Mouse (Mus musculus) thymus, adult 2 months (tissue): ENCODE data around the gene Mon2.

ENCODE experiments used
- CTCF ChIP-seq: fragments of 200-500 bp; IDR thresholded peaks from 2 replicates; pipeline ENCODE4 v1.5.1; 2012; ENCODE audit warnings: mild to moderate bottlenecking, control low read depth, low read length, moderate library complexity, borderline replicate concordance; ENCODE audit not compliant: control insufficient read depth, poor library complexity, insufficient read depth; ENCODE audit errors: extremely low read depth
- POLR2A ChIP-seq: fragments of 200-500 bp; IDR thresholded peaks from 2 replicates; pipeline ENCODE4 v1.6.1; 2012; ENCODE audit warnings: mild to moderate bottlenecking, low read length, control low read depth, moderate library complexity; ENCODE audit not compliant: control insufficient read depth, poor library complexity, insufficient read depth; ENCODE audit errors: extremely low read depth

DNA sequence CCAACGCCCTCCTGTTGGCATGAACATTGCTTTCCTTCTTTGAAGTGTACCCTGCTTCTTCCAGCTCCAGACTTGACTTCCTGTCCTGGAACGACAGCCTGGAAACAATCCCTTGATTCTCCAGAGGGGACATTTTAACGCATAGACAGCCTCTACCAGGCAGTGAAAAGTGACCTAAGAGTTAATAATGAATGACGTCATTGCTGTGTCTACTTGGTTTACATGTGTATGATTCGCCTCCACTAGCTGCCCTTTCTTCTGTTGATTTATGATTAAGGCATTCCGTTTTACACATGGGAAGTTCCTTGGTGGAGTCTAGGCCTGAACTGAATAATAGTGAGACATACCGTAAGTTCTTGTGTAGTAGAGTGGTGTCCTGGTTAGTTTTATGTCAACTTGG is 109.9 kb downstream of the Mon2 start:
- no peak for TF ChIP-seq POLR2A
- no peak for TF ChIP-seq CTCF
